Mouse (Mus musculus): ENCODE data around the gene Rbpj.

DNA sequence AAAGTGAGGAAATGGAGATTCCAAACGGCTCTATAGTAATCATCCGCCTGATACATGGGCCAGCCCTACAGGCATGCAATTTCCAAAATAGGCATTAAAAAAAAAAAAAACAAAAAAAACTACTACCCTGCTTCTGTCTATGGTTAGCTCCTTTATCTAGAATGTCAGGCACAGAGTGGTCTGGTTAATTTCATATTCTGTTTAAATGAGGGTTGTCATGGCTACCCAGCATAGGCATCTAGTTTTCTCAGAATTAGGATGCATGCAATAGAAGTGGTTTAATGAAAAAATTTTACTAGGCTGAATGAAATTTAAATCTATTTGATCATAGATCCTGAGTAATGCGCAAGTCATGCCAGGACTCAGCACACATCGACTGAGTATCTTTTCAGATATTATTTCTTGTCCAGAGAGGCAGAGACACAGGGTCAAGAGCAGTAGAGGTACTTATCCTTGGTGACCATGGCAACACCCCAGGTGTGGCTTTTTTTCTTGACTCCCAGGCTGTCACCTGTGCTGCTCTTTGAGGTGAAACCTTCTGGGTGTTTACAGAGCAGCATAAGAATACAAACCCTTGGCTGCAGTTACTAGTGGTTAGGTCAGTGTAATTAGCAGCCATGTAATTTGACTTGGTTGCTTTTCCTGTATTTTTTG is 49.1 kb downstream of the Rbpj start:
- TF ChIP-seq CTCF (IDR thresholded peaks at IDR 0.05; ENCODE audit: low read depth, low read length) (no peak), POLR2A (IDR thresholded peaks at IDR 0.05; ENCODE audit: extremely low read depth, insufficient read depth, low read length) (no peak)

Data from liver, adult 2 months (tissue).